Mouse (Mus musculus) cerebellum, adult 11 months (tissue): Measurements from ENCODE around the gene Gm20388.
"Not testable (repeated sequence)": the region's sequence is repeated elsewhere in the genome, so short reads cannot be mapped to it uniquely, and the experiment has no call there.

ENCODE experiments used
- DNase-seq: peaks from one replicate; pipeline ENCODE4 v3.0.0; 2022

The Gm20388 gene

GRCm38 (mm10) chr8:121590203-121591177, 1679.8 kb downstream of the Gm20388 start, which contains the start of gene Map1lc3b:
Gene Map1lc3b, plus strand, starts transcription at chr8:121590361.
- peak; percentile 97 for DNase-seq

GRCm38 (mm10) chr8:121591178-121592066, 1680.8 kb downstream of the Gm20388 start:
- DNase-seq: no peak

DNA sequence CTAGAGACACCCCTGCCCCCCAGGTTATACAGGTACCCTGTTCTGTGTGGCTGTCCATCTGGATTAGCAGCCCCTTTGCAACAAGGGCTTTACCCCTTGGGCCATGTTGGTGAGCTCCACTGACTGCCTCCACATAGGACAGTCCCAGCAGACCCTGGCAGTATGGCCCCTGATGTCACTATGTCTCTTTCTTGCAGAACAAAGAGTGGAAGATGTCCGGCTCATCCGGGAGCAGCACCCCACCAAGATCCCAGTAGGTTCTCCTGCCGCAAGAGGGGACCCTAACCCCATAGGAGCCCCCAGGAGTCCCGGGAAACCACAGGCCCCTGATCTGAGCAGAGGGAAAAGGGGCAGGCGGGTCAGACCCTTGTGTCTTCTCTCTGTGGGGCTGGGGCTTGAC, 1682.7 kb downstream of the Gm20388 start:
- no peak for DNase-seq

GRCm38 (mm10) chr8:121593983-121594382, 1683.3 kb downstream of the Gm20388 start:
- DNase-seq: no peak

DNA sequence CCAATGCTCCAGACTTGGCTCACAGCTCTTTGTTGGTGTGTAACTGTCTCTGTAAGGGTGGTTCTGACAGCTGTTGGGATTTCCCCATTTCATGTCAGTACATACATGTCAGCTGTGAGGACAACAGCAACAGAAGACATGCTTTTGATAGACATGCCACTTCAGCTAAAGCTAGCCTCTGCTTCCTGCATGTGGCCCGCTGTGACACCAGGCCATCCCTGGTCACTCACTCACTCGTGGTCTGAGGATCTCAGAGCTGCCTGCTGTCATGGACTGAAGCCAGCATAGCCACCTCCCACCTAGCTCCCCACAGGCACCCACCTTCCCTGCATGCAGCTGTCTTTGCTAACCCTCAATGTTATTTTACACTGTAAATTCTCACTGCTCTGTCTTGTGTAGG, 1686.9 kb downstream of the Gm20388 start:
- not testable (repeated sequence) for DNase-seq

DNA sequence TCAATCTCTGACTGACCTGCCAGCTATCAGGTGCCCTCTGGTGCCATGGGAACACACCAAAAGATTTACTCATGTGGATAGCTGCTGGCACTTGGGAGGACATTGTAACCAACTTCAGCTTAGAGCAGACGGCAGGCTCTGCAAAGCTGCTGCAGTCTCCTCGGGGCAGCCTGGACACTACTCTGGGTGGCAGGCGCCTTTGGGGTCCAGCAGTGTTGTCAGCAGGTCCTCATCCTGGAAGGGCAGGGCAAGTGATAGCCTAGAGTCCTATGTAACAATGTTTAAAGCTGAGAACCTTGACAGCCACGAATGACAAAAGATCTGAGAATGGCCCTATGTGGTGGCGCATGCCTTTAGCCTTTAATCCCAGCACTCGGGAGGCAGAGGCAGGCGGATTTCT, 1687.5 kb downstream of the Gm20388 start:
- DNase-seq: no peak

DNA sequence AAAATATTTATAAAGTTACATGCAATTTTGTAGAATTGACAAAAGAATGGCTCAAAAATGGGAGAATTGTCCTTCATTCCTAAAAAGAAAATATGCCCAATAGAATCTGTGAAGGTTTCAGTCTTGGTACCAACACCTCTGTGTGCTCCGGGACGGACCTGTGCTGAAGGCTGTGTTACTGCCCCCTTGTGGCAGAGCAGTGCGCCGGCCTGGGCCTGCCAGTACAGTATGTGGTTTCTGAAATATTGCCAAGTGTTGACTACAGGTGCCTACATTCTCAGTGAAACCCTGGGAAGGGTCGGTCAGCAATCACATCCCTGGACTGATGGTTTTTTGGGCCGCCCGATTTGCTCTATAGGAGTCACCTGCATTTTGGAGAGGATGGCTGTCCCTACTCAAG, 1688.3 kb downstream of the Gm20388 start:
- DNase-seq: peak; percentile 85

GRCm38 (mm10) chr8:121599842-121600241, 1689.2 kb downstream of the Gm20388 start:
- DNase-seq: no peak

GRCm38 (mm10) chr8:121602411-121602810, 1691.8 kb downstream of the Gm20388 start:
- DNase-seq: no peak

GRCm38 (mm10) chr8:121602860-121603259, 1692.2 kb downstream of the Gm20388 start:
- peak; percentile 61 for DNase-seq

DNA sequence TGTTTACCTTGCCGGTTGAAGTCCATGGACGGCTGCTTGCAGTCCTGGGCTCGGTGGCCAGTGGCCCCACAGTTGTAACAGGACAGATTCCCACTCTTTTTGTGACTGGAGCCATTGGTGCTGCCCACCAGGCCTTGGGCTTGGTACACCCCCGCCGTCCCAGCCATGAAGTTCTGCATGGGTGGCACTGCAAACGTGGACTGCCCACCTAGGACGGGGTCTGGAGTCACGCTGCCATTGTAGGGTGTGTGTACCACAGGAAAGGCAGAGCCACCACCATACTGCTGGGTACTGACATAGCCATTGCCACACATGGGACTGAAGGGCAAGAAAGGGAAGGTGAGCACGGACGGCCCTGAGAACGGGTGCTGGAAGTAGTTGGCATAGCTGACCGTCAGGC, 1693.2 kb downstream of the Gm20388 start:
- DNase-seq: no peak

- no peak for DNase-seq
Measured at GRCm38 (mm10) chr8:121607661-121608060, 1697.0 kb downstream of the Gm20388 start.

DNA sequence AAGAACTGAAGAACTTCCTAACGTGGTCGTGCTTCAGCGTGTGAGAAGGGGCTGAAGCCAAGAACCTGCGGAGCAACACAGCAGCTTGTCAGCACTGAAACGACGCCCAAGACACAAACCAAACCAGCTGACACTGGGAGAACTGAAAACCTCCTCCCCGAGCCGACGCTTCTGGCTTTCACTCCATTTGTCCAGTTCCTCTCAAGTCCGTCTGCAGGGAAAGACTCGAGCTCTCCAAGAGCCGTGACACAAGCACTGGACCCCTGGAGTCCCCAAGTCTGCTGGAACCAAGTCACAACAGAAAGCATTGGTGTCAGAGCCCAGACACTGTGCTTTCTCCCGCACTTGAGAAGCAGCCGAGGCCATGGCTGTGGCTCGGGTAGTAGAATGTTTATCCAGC, 1698.6 kb downstream of the Gm20388 start:
- DNase-seq: no peak

- no peak for DNase-seq
Measured at GRCm38 (mm10) chr8:121609916-121610315, 1699.3 kb downstream of the Gm20388 start.

DNA sequence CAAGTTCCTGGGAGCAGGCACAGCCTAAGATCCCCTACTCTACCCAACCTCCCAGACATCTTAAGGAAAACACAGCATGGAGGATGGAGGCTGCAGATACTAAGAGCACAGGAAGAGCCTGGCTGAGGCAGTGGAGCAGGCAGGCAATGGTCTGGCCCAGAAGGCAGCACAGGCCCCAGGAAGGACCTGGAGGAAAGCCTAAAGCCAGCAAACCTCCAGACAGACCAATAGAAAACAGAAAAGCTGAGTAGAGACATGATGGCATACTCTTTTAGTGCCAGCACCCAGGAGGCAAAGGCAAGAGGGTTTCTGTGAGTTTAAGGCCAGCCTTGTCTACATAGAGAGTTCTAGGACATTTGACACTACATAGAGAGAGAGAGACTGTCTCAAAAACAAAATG, 1702.8 kb downstream of the Gm20388 start:
- DNase-seq: no peak

- DNase-seq: no peak
Measured at GRCm38 (mm10) chr8:121619401-121619995, 1708.9 kb downstream of the Gm20388 start.

DNA sequence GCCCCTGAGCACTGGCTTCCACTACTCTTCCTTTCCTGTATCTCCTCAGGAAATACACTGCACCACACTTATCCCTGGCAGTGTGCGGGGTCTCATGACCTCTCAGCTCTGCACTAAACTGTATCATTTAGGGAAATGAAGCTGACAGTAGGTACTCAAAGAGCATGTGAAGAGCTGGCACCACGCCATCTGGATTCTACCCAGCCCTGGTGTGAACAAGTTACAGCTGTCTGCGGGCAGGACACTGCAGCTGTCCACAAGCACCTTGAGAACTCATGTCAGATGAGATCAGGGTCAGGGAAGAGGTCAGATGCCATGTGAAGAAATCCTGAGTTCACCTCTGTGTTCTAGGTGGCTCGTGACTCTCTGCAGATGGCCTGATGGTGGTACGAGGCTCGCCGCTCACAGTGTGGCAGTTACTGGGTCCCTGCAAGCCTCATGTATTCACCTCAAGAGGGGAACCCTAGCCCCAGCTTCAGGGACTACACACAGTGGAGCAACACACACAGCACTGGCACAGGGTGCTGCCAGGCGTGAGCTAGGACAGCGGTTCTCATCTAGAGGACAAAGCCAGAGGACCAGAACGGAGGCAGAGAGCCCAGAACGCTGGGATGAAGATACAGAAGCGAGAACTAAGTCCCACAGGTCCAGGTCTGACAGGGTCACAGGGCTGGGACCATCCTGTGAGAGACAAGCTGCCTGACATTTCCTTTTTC, 1710.3 kb downstream of the Gm20388 start:
- no peak for DNase-seq

DNA sequence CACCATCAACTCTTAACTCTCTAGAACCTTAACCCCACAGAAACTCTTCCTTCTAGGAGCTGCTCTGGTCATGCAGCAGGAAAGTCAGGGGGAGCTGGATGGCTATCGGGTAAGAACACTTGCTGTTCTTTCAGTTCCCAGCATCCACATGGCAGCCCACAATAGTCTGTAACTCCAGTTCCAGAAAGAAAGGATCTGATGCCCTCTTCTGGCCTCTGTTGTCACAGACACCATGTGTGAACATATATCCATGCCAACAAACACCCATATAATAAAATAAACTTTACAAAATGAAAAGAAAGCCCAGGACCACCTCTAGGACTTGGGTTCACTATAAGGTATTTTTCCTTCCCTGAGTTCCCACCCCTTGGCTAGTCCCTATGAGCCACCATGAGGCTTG, 1711.2 kb downstream of the Gm20388 start:
- no peak for DNase-seq

DNA sequence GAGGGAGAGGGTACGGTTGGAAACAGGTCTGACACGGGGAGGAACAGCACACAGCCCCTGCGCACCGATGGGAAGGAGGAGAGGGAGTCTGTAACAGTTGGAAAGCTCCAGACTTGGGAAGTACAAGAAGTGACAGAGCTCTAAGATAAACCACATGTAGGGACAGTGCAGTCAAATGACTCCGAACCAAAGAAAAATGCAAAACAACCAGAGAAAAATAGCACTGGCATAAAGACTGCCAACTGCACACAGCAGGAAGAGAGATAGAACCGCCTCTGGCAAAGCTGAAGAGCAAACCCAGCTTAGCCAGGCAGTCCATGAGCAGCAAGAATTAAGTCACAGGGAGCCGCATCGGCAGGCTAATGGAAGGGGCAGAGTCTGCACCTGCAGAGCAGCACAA, 1712.4 kb downstream of the Gm20388 start:
- DNase-seq: no peak

DNA sequence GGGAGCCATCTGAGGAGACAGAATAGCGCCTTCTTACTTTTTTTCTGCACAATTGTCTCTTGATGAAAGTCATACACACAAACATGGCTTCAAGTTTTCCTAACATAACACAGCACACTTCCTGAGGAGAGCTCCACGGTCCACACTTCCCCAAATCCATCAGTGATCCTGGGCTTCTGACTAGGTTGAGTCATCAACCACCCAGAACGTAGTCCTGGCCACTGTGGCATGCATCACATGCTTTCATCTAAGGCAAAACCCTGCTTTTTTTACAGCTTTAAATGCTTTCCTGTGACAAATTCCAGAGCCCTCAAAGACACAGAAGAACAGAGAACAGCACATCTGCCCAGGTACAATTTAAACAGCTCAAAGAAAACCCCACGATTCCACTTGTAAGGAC, 1718.0 kb downstream of the Gm20388 start:
- no peak for DNase-seq

DNA sequence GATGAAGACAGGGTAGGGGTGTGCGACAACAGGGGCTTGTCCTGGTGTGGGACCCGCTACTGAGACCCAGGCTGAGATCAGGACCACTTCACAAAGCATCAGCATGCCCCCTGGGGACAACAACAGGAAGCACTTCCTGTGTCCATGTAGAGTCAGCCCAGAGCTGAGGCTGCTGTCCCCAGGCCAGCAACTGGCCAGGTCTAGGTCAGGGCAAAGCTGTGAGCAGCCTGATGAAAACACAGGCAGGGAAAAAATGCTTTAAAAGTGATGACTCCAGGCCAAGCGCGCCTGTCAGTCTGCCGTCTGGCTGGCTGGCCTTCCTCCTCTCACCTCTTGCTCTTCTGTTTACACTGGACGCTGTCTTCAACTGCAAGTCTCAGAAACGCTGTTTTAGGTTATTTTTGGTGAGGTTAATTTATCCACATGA, 1721.0 kb downstream of the Gm20388 start:
- no peak for DNase-seq

- DNase-seq: no peak
Measured at GRCm38 (mm10) chr8:121632401-121632800, 1721.8 kb downstream of the Gm20388 start.
